Mouse (Mus musculus) sigmoid colon, adult 10 weeks (tissue): ENCODE measurements around the gene Olfr629. TPM values are rescaled to one million over a fixed set of nuclear protein-coding genes. Genes with fewer than 3 reads are reported as not detected.

Experiments used
- polyA plus RNA-seq: library from polyadenylated mRNA; stranded (reverse); fragments of 350-450 nt; fragmentation: Illumina TruSeq; extraction: RNeasy Lipid Tissue Mini Kit (QIAGEN cat#74804); gene quantifications from one replicate; pipeline ENCODE4 v1.2.3, GENCODE M21; 2014; ENCODE audit warnings: low read depth, low replicate concordance

Gene Olfr629
- not detected for polyA plus RNA-seq

GRCm38 (mm10) chr7:103744843-103745242, at the start of gene Olfr629:
Olfr629 (minus strand) TSS chr7:103744943.

GRCm38 (mm10) chr7:103791721-103792120, 47.0 kb upstream of the Olfr629 start, which contains the start of gene Olfr67:
Olfr67 (minus strand) TSS chr7:103791821.

GRCm38 (mm10) chr7:103779598-103779997, 34.9 kb upstream of the Olfr629 start, which contains the start of gene Olfr68:
Olfr68 (minus strand) TSS chr7:103779698.

GRCm38 (mm10) chr7:103771494-103771893, 26.8 kb upstream of the Olfr629 start, which contains the start of gene Olfr69:
Olfr69 (minus strand) TSS chr7:103771594.

GRCm38 (mm10) chr7:103757233-103757632, 12.5 kb upstream of the Olfr629 start, which contains the start of gene Olfr630:
Olfr630 (minus strand) TSS chr7:103757333.

GRCm38 (mm10) chr7:103730074-103730473, 14.7 kb downstream of the Olfr629 start, which contains the start of gene Olfr628:
Olfr628 (plus strand) TSS chr7:103730374.

GRCm38 (mm10) chr7:103714371-103714770, 30.4 kb downstream of the Olfr629 start, which contains the start of gene Olfr243:
Olfr243 (plus strand) TSS chr7:103714671.

Other genes starting within 250 kb of the Olfr629 start
- gene Olfr609, start 246.9 kb downstream of the Olfr629 start, polyA plus RNA-seq, result not detected
- gene Olfr610, start 232.8 kb downstream of the Olfr629 start, polyA plus RNA-seq, result not detected
- not detected for gene Olfr611, start 224.1 kb downstream of the Olfr629 start, polyA plus RNA-seq
- gene Olfr612, start 202.2 kb downstream of the Olfr629 start, polyA plus RNA-seq, result not detected
- gene Olfr613, start 196.9 kb downstream of the Olfr629 start, polyA plus RNA-seq, result not detected
- gene Olfr615, start 188.9 kb downstream of the Olfr629 start, polyA plus RNA-seq, result not detected
- not detected for gene Olfr616, start 175.8 kb downstream of the Olfr629 start, polyA plus RNA-seq
- gene Olfr617, start 171.9 kb downstream of the Olfr629 start, polyA plus RNA-seq, result not detected
- gene Olfr618, start 154.8 kb downstream of the Olfr629 start, polyA plus RNA-seq, result not detected
- not detected for gene Olfr619, start 144.4 kb downstream of the Olfr629 start, polyA plus RNA-seq
- gene Olfr620, start 132.4 kb downstream of the Olfr629 start, polyA plus RNA-seq, result not detected
- gene Olfr622, start 102.2 kb downstream of the Olfr629 start, polyA plus RNA-seq, result not detected
- gene Olfr623, start 81.2 kb downstream of the Olfr629 start, polyA plus RNA-seq, result not detected
- gene Olfr624, start 73.8 kb downstream of the Olfr629 start, polyA plus RNA-seq, result 0.38 TPM
- not detected for gene Olfr625-ps1, start 62.2 kb downstream of the Olfr629 start, polyA plus RNA-seq
- gene Olfr243, start 30.3 kb downstream of the Olfr629 start, polyA plus RNA-seq, result not detected
- gene Olfr628, start 14.6 kb downstream of the Olfr629 start, polyA plus RNA-seq, result not detected
- gene Olfr630, start 12.4 kb upstream of the Olfr629 start, polyA plus RNA-seq, result not detected
- gene Olfr69, start 26.7 kb upstream of the Olfr629 start, polyA plus RNA-seq, result not detected
- gene Olfr68, start 34.8 kb upstream of the Olfr629 start, polyA plus RNA-seq, result not detected
- not detected for gene Olfr67, start 46.9 kb upstream of the Olfr629 start, polyA plus RNA-seq
- gene Hbb-bt, start 69.1 kb upstream of the Olfr629 start, polyA plus RNA-seq, result 7.9 TPM
- 125 TPM for gene Hbb-bs, start 83.2 kb upstream of the Olfr629 start, polyA plus RNA-seq
- gene Hbb-bh2, start 95.6 kb upstream of the Olfr629 start, polyA plus RNA-seq, result not detected
- gene Hbb-bh1, start 98.2 kb upstream of the Olfr629 start, polyA plus RNA-seq, result not detected
- not detected for gene Hbb-y, start 108.3 kb upstream of the Olfr629 start, polyA plus RNA-seq
- gene Olfr66, start 141.3 kb upstream of the Olfr629 start, polyA plus RNA-seq, result not detected
- gene Olfr64, start 149.5 kb upstream of the Olfr629 start, polyA plus RNA-seq, result not detected
- gene Olfr65, start 158.5 kb upstream of the Olfr629 start, polyA plus RNA-seq, result not detected
- gene Olfr631, start 183.9 kb upstream of the Olfr629 start, polyA plus RNA-seq, result not detected
- not detected for gene Olfr632, start 189.4 kb upstream of the Olfr629 start, polyA plus RNA-seq
- gene Olfr633, start 199.5 kb upstream of the Olfr629 start, polyA plus RNA-seq, result not detected
- not detected for gene Olfr635, start 226.2 kb upstream of the Olfr629 start, polyA plus RNA-seq